Mouse (Mus musculus): ENCODE data around the gene Unc5c. TPM values are rescaled to one million over a fixed set of nuclear protein-coding genes. Genes with fewer than 3 reads are reported as not detected.

Gene Unc5c
- polyA plus RNA-seq, 1 experiment: 0.22 TPM

- H3K4me1 ChIP-seq (ENCODE audit: control insufficient read depth, insufficient read depth, low read length): no peaks in the 10 kb centered on the region
- H3K36me3 ChIP-seq (ENCODE audit: control insufficient read depth, insufficient read depth, low read length): no peaks in the 10 kb centered on the region
- H3K4me3 ChIP-seq (ENCODE audit: control insufficient read depth, low read depth, low read length): no peak overlapping the region
- H3K27me3 ChIP-seq (ENCODE audit: control insufficient read depth, insufficient read depth, low read length): no peaks in the 10 kb centered on the region
- H3K27ac ChIP-seq (ENCODE audit: control insufficient read depth, insufficient read depth, low read depth, low read length): no peak overlapping the region
- TF ChIP-seq CTCF (IDR thresholded peaks at IDR 0.05; ENCODE audit: control insufficient read depth, insufficient read depth, insufficient replicate concordance, low read depth, low read length): no peak
- no peak for TF ChIP-seq POLR2A (IDR thresholded peaks at IDR 0.05; ENCODE audit: control insufficient read depth, low read depth, low read length)
Measured at GRCm38 (mm10) chr3:141871805-141872204, 406.8 kb downstream of the Unc5c start.

- Histone ChIP-seq H3K4me1 (ENCODE audit: control insufficient read depth, insufficient read depth, low read length) (no peaks in the 10 kb centered on the region), H3K27ac (ENCODE audit: control insufficient read depth, insufficient read depth, low read depth, low read length) (no peak overlapping the region), H3K36me3 (ENCODE audit: control insufficient read depth, insufficient read depth, low read length) (no peaks in the 10 kb centered on the region), H3K4me3 (ENCODE audit: control insufficient read depth, low read depth, low read length) (no peak overlapping the region), H3K27me3 (ENCODE audit: control insufficient read depth, insufficient read depth, low read length) (no peaks in the 10 kb centered on the region)
- TF ChIP-seq POLR2A (IDR thresholded peaks at IDR 0.05; ENCODE audit: control insufficient read depth, low read depth, low read length) (no peak), CTCF (IDR thresholded peaks at IDR 0.05; ENCODE audit: control insufficient read depth, insufficient read depth, insufficient replicate concordance, low read depth, low read length) (no peak)
Measured at GRCm38 (mm10) chr3:141872337-141873042, 407.5 kb downstream of the Unc5c start.

- Histone ChIP-seq H3K4me3 (ENCODE audit: control insufficient read depth, low read depth, low read length) (no peak overlapping the region), H3K27me3 (ENCODE audit: control insufficient read depth, insufficient read depth, low read length) (no peaks in the 10 kb centered on the region), H3K27ac (ENCODE audit: control insufficient read depth, insufficient read depth, low read depth, low read length) (no peak overlapping the region), H3K4me1 (ENCODE audit: control insufficient read depth, insufficient read depth, low read length) (no peaks in the 10 kb centered on the region), H3K36me3 (ENCODE audit: control insufficient read depth, insufficient read depth, low read length) (no peaks in the 10 kb centered on the region)
- TF ChIP-seq CTCF (IDR thresholded peaks at IDR 0.05; ENCODE audit: control insufficient read depth, insufficient read depth, insufficient replicate concordance, low read depth, low read length) (no peak), POLR2A (IDR thresholded peaks at IDR 0.05; ENCODE audit: control insufficient read depth, low read depth, low read length) (no peak)
Measured at GRCm38 (mm10) chr3:141882496-141882895, 417.5 kb downstream of the Unc5c start.

GRCm38 (mm10) chr3:141884190-141884589 is 419.2 kb downstream of the Unc5c start:
- TF ChIP-seq POLR2A (IDR thresholded peaks at IDR 0.05; ENCODE audit: control insufficient read depth, low read depth, low read length) (no peak), CTCF (IDR thresholded peaks at IDR 0.05; ENCODE audit: control insufficient read depth, insufficient read depth, insufficient replicate concordance, low read depth, low read length) (no peak)
- Histone ChIP-seq H3K36me3 (ENCODE audit: control insufficient read depth, insufficient read depth, low read length) (no peaks in the 10 kb centered on the region), H3K27me3 (ENCODE audit: control insufficient read depth, insufficient read depth, low read length) (no peaks in the 10 kb centered on the region)

More at GRCm38 (mm10) chr3:141884190-141884589, 419.2 kb downstream of the Unc5c start:
- no peak overlapping the region for H3K27ac ChIP-seq (ENCODE audit: control insufficient read depth, insufficient read depth, low read depth, low read length)
- no peak overlapping the region for H3K4me3 ChIP-seq (ENCODE audit: control insufficient read depth, low read depth, low read length)
- no peaks in the 10 kb centered on the region for H3K4me1 ChIP-seq (ENCODE audit: control insufficient read depth, insufficient read depth, low read length)

Data from testis, adult 2 months (tissue).